Mouse (Mus musculus) testis, adult 2 months (tissue): ENCODE results near the gene Prepl.

Experiments
- CTCF ChIP-seq: fragments of 200-500 bp; IDR thresholded peaks from 2 replicates; pipeline ENCODE4 v1.5.1; 2012; ENCODE audit warnings: low read depth, mild to moderate bottlenecking, inconsistent platforms, low read length, moderate library complexity; ENCODE audit not compliant: control insufficient read depth, insufficient read depth, insufficient replicate concordance
- POLR2A ChIP-seq: fragments of 200-500 bp; IDR thresholded peaks from 2 replicates; pipeline ENCODE4 v1.6.1; 2012; ENCODE audit warnings: low read depth, mild to moderate bottlenecking, inconsistent platforms, low read length, moderate library complexity; ENCODE audit not compliant: control insufficient read depth

GRCm38 (mm10) chr17:85024237-85024636, 65.8 kb downstream of the Prepl start:
- TF ChIP-seq CTCF (no peak), POLR2A (no peak)
